Mouse (Mus musculus) embryonic facial prominence, embryonic 13.5 days (tissue): ENCODE data around the gene Cradd. TPM values are rescaled to one million over a fixed set of nuclear protein-coding genes. Genes with fewer than 3 reads are reported as not detected.

Source experiments
- ATAC-seq: fragments of 200-750 bp; cut with Nextera tagmentation; 2 replicates; pipeline ENCODE4 v1.8.0; 2017; ENCODE audit warnings: low read depth; ENCODE audit not compliant: insufficient number of reproducible peaks, insufficient read depth, low FRiP score, low TSS enrichment
- H3K27ac ChIP-seq: fragments of 300-500 bp; sonication (generic); 2 replicates; pipeline ENCODE4 v1.5.1; 2015; ENCODE audit warnings: moderate library complexity, mild to moderate bottlenecking, inconsistent platforms
- H3K27me3 ChIP-seq: fragments of 300-500 bp; sonication (generic); 2 replicates; pipeline ENCODE4 v1.6.1; 2015; ENCODE audit warnings: mild to moderate bottlenecking, inconsistent platforms
- H3K36me3 ChIP-seq: fragments of 300-500 bp; sonication (generic); 2 replicates; pipeline ENCODE4 v1.6.1; 2015; ENCODE audit warnings: mild to moderate bottlenecking, inconsistent platforms
- H3K4me1 ChIP-seq: fragments of 300-500 bp; sonication (generic); 2 replicates; pipeline ENCODE4 v1.6.1; 2015; ENCODE audit warnings: inconsistent platforms
- H3K4me2 ChIP-seq: fragments of 300-500 bp; sonication (generic); 2 replicates; pipeline ENCODE4 v1.6.1; 2015; ENCODE audit warnings: moderate library complexity, mild to moderate bottlenecking, inconsistent platforms
- H3K4me3 ChIP-seq: fragments of 300-500 bp; sonication (generic); 2 replicates; pipeline ENCODE4 v1.5.1; 2015; ENCODE audit warnings: mild to moderate bottlenecking, inconsistent platforms
- H3K9ac ChIP-seq: fragments of 300-500 bp; sonication (generic); 2 replicates; pipeline ENCODE4 v1.6.1; 2015; ENCODE audit warnings: mild to moderate bottlenecking, inconsistent platforms
- H3K9me3 ChIP-seq: fragments of 300-500 bp; sonication (generic); 2 replicates; pipeline ENCODE4 v1.6.1; 2016; ENCODE audit warnings: inconsistent platforms
- WGBS: fragments of 180-500 bp; shearing (Covaris S2); methylation state at CpG from one replicate; pipeline ENCODE4 v1.1.7; 2015; ENCODE audit warnings: mixed read lengths; 5-methylcytosine and 5-hydroxymethylcytosine counted together
- polyA plus RNA-seq: library from polyadenylated mRNA; unstranded; fragments of >200 nt; fragmentation: Nextera tagmentation; extraction: Ambion mirVana; gene quantifications from 2 replicates; pipeline ENCODE4 v1.2.1, GENCODE M21; 2015

Cradd gene
- polyA plus RNA-seq, 1 experiment from 2014 or later, result 10.4 TPM

DNA sequence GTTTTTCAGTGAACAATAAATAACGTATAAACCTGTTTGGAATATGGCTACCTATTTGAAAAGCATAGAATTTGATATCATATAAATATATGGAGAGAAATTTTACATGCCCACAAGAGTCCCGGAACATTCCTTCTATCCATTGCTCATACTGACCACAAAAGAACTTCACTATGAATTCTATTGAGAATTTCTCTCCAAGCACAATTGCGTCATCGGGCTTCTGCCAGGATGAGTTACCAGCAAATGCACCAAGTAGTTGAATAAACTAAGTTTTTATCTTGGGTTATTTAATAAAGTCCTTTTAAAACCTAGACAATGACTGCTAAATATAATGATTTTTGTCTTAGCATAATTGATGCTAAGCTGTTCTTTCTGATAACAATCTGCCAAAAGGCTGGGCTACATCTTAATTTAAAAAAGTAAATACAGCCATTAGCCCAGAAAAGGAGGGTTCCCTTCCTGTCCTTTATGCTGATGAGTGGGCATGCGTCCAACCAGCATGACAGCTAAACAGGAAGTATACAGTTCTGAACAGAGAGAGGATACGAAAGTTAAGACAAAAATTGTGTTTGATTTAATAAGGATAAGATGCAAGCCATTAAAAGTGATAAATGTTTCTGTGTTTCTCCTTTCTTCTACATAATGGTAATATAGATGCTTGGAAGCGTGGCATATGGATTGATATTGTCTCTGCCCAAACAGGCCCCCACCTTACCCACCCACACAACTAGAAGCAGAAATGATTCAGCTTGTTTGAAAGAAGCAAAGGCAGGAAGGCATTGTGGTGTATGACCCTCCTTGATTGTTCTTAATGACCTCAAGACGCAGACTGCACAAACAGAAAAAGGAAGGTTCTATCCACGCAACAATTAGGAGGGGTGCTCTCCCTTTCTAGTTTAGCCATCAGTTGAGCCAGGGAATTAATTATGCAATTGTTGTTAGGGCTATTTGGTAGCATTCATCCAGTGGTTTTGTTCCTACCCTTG is 6.7 kb upstream of the Cradd start:
- no peaks in the 10 kb centered on the region for H3K36me3 ChIP-seq
- no peaks in the 10 kb centered on the region for H3K27me3 ChIP-seq
- no peaks in the 10 kb centered on the region for H3K4me1 ChIP-seq
- no peak overlapping the region for H3K9ac ChIP-seq
- H3K4me3 ChIP-seq, result no peak overlapping the region
- H3K4me2 ChIP-seq, result no peak overlapping the region
- H3K27ac ChIP-seq, result no peak overlapping the region
- ATAC-seq, result no peak
- H3K9me3 ChIP-seq, result no peaks in the 10 kb centered on the region
- WGBS, result 79% methylated on average over 9 of the region's 9 CpGs

DNA sequence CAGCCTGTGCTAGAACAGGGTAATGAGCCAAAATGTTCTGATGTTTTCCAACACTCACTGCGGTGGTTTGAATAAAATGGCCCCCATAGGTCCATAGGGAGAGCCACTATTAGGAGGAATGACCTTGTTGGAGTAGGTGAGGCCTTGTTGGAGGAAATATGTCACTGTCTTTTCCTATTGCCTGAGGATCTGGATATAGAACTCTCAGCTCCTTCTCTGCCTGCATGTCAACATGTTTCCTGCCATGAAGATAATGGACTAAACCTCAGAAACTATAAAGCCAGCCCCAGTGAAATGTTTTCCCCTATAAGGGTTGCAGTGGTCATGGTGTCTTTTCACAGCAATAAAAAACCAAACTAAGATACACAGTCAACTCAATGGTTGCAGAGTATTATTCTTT is 6.0 kb upstream of the Cradd start:
- Histone ChIP-seq H3K4me3 (no peak overlapping the region), H3K36me3 (no peaks in the 10 kb centered on the region), H3K4me1 (no peaks in the 10 kb centered on the region), H3K27ac (no peak overlapping the region), H3K4me2 (no peak overlapping the region), H3K27me3 (no peaks in the 10 kb centered on the region), H3K9ac (no peak overlapping the region), H3K9me3 (no peaks in the 10 kb centered on the region)
- no peak for ATAC-seq
- 94% methylated on average over 1 of the region's 1 CpGs for WGBS

DNA sequence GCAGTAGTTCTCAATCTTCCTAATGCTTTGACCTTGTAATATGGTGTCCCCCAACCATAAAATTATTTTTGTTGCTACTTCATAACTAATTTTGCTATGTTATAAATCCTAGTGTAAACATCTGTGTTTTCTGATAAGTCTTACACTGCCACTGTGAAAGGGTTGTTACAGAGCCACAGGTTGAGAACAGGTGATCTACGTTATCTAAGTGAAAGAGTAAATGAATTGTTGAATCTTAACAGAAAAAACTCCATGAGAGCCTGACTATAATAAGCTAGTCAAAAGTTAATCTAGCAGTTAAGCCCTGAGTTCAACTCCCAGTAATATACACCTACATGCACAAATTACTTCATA is 322 bp upstream of the Cradd start:
- WGBS, result 41% methylated on average over 1 of the region's 1 CpGs
- no peaks in the 10 kb centered on the region for H3K36me3 ChIP-seq
- no peak overlapping the region for H3K4me2 ChIP-seq
- ATAC-seq, result no peak
- no peak overlapping the region for H3K9ac ChIP-seq
- no peak overlapping the region for H3K27ac ChIP-seq
- peaks cover 13% of the 10 kb centered on the region for H3K4me1 ChIP-seq
- H3K4me3 ChIP-seq, result no peak overlapping the region
- H3K27me3 ChIP-seq, result no peaks in the 10 kb centered on the region
- no peaks in the 10 kb centered on the region for H3K9me3 ChIP-seq

DNA sequence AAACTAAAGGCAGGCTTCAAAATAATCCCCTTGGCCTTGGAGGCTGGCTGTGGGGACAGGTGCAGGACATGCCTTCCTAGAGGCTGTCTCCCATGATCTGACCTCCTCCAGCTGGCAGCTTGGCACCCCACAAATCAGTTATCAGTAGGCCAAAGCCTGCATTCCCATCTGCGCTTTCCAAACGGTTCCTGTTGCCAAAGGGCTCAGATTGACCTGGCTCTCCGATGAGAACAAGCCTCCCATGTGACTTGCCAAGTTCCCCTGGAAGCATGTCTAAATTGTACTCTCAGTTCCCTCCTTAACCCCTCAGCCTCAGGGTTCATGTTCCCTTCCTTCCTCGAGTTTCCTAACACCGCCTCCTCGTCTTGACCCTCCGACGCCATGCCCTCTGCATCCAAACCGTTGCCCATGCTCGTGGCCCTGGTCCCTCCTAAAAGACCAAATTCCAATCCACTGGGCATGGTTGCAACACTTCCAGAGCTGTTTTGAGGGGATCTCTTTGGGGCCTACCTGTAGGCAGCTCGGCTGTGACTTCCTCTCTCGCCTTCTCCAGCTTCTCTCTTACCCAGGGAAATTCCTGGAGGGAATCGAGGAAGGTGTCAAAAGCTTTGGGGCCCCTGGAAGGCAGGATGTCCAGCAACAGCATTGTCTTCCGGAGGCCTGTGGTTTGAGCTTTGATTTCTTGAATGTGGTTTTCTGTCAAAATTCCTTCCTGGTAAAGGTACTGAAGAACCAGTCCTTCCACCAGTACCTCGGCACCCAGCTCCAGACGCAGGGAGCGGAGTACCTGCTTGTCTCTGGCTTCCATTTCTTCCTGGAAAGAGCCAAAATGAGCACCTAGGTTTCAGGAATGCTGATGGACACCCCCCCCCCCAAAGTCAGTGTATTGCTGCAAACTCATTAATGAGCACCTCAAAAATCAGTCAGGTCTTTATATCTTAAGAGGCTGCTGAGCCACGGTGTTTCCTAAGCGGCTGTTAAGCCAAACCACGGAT is 1.6 kb downstream of the Cradd start:
- H3K4me2 ChIP-seq, result peak overlapping the region; percentile 70
- no peak for ATAC-seq
- no peaks in the 10 kb centered on the region for H3K36me3 ChIP-seq
- H3K4me1 ChIP-seq, result peaks cover 13% of the 10 kb centered on the region
- H3K27ac ChIP-seq, result peak overlapping the region; percentile 96; the same call in 1 of the 2 replicates
- 58% methylated on average over 20 of the region's 20 CpGs for WGBS
- H3K27me3 ChIP-seq, result no peaks in the 10 kb centered on the region
- H3K9ac ChIP-seq, result no peak overlapping the region
- no peak overlapping the region for H3K4me3 ChIP-seq
- H3K9me3 ChIP-seq, result no peaks in the 10 kb centered on the region

DNA sequence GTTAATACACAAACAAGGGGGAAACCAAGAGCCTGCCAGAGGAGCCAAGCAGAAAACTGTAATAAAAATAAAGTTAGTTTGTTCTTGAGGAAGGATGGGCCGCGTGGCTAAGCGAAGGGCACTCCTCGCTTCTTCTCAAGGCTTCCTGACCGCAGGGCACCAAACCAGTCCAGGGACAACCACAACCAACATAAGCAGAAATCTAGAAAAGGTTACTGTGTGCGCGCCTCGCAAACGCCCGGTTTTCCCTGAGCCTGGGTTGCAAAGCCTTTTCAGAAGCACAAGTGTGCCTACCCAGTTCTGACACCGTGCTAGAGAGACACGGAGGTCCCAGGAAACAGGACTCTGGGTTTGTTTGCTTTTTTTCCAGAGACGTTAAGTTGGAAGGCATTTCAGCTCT is 4.9 kb downstream of the Cradd start:
- no peak overlapping the region for H3K4me2 ChIP-seq
- H3K27me3 ChIP-seq, result no peaks in the 10 kb centered on the region
- no peak overlapping the region for H3K4me3 ChIP-seq
- no peaks in the 10 kb centered on the region for H3K36me3 ChIP-seq
- no peak for ATAC-seq
- WGBS, result 87% methylated on average over 13 of the region's 13 CpGs
- H3K4me1 ChIP-seq, result peaks cover 15% of the 10 kb centered on the region
- H3K9me3 ChIP-seq, result no peaks in the 10 kb centered on the region
- no peak overlapping the region for H3K27ac ChIP-seq
- no peak overlapping the region for H3K9ac ChIP-seq

DNA sequence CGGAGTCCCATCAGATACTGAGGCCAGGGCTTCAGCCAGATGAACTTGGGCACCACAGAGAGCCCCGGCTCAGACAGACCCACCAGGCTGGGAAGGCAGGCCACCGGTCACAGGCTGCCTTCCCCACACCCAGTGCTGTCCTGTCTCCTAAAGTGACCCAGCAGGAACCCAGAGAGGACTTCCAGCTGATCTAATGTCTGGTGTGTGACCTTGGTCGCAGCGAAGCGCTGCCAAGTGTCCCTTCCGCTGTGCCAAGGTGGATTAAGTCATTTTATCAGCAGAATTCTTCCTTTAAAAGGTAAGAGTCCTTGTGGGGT is 5.6 kb downstream of the Cradd start:
- no peaks in the 10 kb centered on the region for H3K27me3 ChIP-seq
- ATAC-seq, result no peak
- no peaks in the 10 kb centered on the region for H3K36me3 ChIP-seq
- WGBS, result 93% methylated on average over 7 of the region's 7 CpGs
- H3K9ac ChIP-seq, result no peak overlapping the region
- H3K4me3 ChIP-seq, result no peak overlapping the region
- H3K27ac ChIP-seq, result no peak overlapping the region
- H3K4me2 ChIP-seq, result no peak overlapping the region
- H3K4me1 ChIP-seq, result peaks cover 15% of the 10 kb centered on the region
- no peaks in the 10 kb centered on the region for H3K9me3 ChIP-seq

DNA sequence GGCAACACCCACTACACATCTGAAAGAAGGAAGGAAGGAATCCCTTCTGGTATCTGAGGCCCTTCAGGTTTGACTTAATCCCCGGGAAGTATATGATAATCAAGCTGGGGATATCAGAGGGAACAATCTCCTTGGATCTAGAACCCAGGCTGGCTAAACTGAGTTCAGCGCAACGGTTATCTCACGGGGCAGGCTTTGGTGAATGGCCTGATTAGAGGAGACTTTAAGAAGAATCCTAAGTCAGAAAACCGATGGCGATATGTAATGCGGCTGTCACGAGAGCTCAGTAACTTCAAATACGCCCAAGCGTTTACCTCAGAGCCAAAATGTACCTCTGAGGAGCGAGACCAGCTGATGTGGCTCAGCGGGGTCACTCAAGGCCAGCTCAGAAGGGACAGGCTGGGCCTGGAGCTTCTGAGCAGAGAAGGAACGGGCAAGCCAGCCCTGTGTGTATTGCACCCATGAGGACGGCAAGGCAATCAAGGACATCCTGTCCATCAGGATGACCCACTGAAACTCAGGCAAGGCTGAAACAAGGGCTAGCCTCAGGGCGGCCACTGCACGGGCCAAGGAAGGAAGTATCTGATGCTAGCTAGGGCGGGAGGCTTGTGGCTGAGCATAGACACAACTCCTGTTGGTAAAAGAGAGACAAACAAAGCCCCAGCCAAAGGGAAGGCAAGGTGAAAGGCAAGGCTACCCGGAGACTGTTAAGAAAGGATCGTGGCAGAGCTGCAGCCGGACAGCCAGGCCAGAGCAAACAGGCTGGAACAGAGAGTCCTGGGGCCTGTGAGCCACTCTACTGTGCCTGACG is 6.1 kb downstream of the Cradd start:
- H3K9me3 ChIP-seq, result no peaks in the 10 kb centered on the region
- no peak overlapping the region for H3K4me3 ChIP-seq
- H3K9ac ChIP-seq, result no peak overlapping the region
- no peaks in the 10 kb centered on the region for H3K27me3 ChIP-seq
- no peak for ATAC-seq
- H3K27ac ChIP-seq, result no peak overlapping the region
- no peak overlapping the region for H3K4me2 ChIP-seq
- 85% methylated on average over 21 of the region's 21 CpGs for WGBS
- no peaks in the 10 kb centered on the region for H3K36me3 ChIP-seq
- peaks cover 13% of the 10 kb centered on the region for H3K4me1 ChIP-seq

DNA sequence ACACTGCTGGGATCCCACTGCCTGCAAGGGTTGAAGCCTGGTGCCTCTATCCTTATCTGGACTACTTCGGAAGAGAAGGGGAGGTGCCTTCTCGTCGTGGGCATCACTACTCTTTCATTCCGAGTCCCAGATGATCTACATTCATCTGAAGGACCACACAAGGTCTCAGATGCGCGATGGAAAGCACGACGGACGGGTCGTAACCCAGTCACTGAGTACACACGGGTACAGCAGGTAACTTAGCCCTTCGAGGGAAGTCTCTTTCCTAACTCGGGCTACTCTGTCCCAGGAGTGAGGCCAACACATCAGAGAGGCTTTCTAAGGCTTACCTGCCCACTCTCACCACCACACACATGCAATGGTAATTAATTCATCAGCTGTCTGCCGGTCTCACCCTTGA is 6.8 kb downstream of the Cradd start:
- ATAC-seq, result no peak
- Histone ChIP-seq H3K27me3 (no peaks in the 10 kb centered on the region), H3K4me3 (no peak overlapping the region), H3K9me3 (no peaks in the 10 kb centered on the region), H3K4me2 (no peak overlapping the region), H3K4me1 (peaks cover 6% of the 10 kb centered on the region), H3K9ac (no peak overlapping the region), H3K36me3 (no peaks in the 10 kb centered on the region), H3K27ac (no peak overlapping the region)
- WGBS, result 84% methylated on average over 14 of the region's 14 CpGs

DNA sequence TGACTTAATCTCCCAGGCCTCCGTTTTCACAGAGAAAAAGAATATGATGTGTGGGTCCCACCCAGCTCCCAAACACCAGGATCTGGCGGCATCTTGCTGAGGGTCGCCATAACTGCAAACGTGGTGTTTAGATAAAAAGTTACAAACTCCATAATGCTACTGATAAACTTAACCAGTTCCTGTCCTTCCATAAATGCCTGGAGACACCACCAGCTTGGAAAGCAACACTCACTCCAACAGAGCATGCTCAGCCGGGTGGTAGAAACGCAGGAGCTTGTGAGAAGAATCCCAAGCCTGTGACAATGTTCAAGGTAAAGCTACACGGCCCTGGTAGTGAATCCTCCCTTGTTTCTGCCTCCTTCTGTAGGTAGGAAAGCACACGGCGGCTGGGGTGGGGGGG is 7.3 kb downstream of the Cradd start:
- Histone ChIP-seq H3K27ac (no peak overlapping the region), H3K36me3 (no peaks in the 10 kb centered on the region), H3K4me1 (peaks cover 2% of the 10 kb centered on the region; the same call in 1 of the 2 replicates), H3K9ac (no peak overlapping the region), H3K4me3 (no peak overlapping the region), H3K27me3 (no peaks in the 10 kb centered on the region), H3K4me2 (no peak overlapping the region), H3K9me3 (no peaks in the 10 kb centered on the region)
- 78% methylated on average over 9 of the region's 9 CpGs for WGBS
- ATAC-seq, result no peak

DNA sequence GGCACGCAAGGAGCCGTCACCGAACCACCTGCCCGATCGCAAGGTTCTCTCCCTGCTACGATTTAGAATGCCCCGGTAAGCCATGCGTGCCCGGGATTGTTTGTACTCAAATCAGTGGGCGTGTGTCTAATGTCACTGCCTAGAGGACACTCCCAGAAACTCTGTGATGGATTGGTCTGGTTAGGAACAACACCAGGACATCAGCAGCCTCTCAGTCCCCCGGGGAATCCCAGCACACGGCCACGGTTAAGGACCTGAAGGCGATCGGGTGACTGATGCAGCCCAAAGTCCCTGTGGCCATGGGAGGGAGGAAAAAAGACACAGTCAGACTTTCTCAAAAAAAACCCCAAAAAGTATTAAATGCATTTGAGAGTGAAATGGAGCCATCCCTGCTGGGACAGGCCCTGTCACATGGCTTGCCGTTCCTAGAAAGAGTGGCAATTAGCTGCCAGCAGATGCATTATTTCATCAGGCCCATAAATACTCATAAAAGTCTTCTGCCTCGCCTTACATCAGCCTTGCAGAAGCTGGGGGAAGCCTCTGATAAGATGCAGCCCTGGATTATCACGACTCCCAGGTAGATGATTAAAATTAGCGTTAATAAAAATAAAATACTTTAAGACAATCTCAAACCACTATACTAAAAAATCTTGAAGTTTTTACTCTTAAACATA is 8.0 kb downstream of the Cradd start:
- Histone ChIP-seq H3K36me3 (no peaks in the 10 kb centered on the region), H3K4me1 (peaks cover 6% of the 10 kb centered on the region), H3K27me3 (no peaks in the 10 kb centered on the region), H3K4me3 (no peak overlapping the region), H3K4me2 (no peak overlapping the region), H3K9ac (no peak overlapping the region), H3K27ac (no peak overlapping the region), H3K9me3 (no peaks in the 10 kb centered on the region)
- 70% methylated on average over 19 of the region's 19 CpGs for WGBS
- ATAC-seq, result no peak

DNA sequence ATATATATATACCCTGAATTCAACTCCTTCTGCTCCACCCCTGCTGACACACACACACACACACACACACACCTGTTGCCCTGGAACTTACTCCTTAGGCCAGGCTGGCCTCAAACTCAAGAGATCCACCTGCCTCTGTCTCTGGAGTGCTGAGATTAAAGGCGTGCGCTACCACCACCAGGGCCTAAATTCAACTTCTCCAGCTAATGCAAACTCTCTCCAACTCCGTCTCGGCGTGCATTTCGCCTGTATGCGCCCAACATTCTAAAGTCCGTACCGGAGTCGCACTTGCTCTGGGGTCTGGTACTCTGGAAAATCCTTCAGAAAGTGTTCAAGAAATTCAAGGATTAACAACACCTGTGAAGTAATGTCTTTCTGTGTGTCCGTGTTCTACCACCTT is 8.6 kb downstream of the Cradd start:
- no peak overlapping the region for H3K4me2 ChIP-seq
- H3K9me3 ChIP-seq, result no peaks in the 10 kb centered on the region
- ATAC-seq, result no peak
- no peak overlapping the region for H3K9ac ChIP-seq
- no peak overlapping the region for H3K4me3 ChIP-seq
- H3K36me3 ChIP-seq, result no peaks in the 10 kb centered on the region
- no peaks in the 10 kb centered on the region for H3K27me3 ChIP-seq
- H3K4me1 ChIP-seq, result peaks cover 9% of the 10 kb centered on the region
- no peak overlapping the region for H3K27ac ChIP-seq
- WGBS, result 96% methylated on average over 11 of the region's 11 CpGs
